Mouse (Mus musculus) spleen, adult 2 months (tissue): Measurements from ENCODE around the gene Ptprh. TPM values are rescaled to one million over a fixed set of nuclear protein-coding genes. Genes with fewer than 3 reads are reported as not detected.

ENCODE experiments used
- DNase-seq, 2 experiments: peaks; one replicate each; pipeline versions ENCODE4 v3.0.0 to v3.0.0-alpha.2; 2012 to 2021; ENCODE audit warnings: low spot score in 2 of 2, low read depth in 1 of 2
- H3K27ac ChIP-seq: fragments of 200-500 bp; 2 replicates; pipeline ENCODE4 v1.5.1; 2012; ENCODE audit warnings: low read length, inconsistent platforms; ENCODE audit not compliant: insufficient read depth
- H3K27me3 ChIP-seq: fragments of 200-500 bp; 2 replicates; pipeline ENCODE4 v1.6.1; 2012; ENCODE audit warnings: mild to moderate bottlenecking, moderate library complexity, low read length, inconsistent platforms; ENCODE audit not compliant: control insufficient read depth, insufficient read depth
- H3K36me3 ChIP-seq: fragments of 200-500 bp; 2 replicates; pipeline ENCODE4 v1.6.1; 2012; ENCODE audit warnings: mild to moderate bottlenecking, low read length, inconsistent platforms; ENCODE audit not compliant: control insufficient read depth, insufficient read depth
- H3K4me1 ChIP-seq: fragments of 200-500 bp; 2 replicates; pipeline ENCODE4 v1.6.1; 2011; ENCODE audit warnings: inconsistent platforms; ENCODE audit not compliant: control insufficient read depth, insufficient read depth, insufficient read length
- H3K4me3 ChIP-seq: fragments of 200-500 bp; 2 replicates; pipeline ENCODE4 v1.5.1; 2011; ENCODE audit warnings: mild to moderate bottlenecking, inconsistent platforms; ENCODE audit not compliant: insufficient read depth, insufficient read length; ENCODE audit errors: extremely low read depth
- CTCF ChIP-seq: fragments of 200-500 bp; IDR thresholded peaks from 2 replicates; pipeline ENCODE4 v1.5.1; 2011; ENCODE audit warnings: mild to moderate bottlenecking, inconsistent platforms; ENCODE audit not compliant: insufficient read depth, insufficient read length, insufficient replicate concordance; ENCODE audit errors: extremely low read depth
- POLR2A ChIP-seq: fragments of 200-500 bp; IDR thresholded peaks from 2 replicates; pipeline ENCODE4 v1.6.1; 2011; ENCODE audit warnings: low read depth, low read length, inconsistent platforms
- WGBS: fragments of 180-500 bp; shearing (Covaris S2); methylation state at CpG from one replicate; pipeline ENCODE4 v1.1.7; 2018; 5-methylcytosine and 5-hydroxymethylcytosine counted together
- polyA plus RNA-seq: library from polyadenylated mRNA; depleted of rRNA; stranded (reverse); fragments of >200 nt; gene quantifications from 2 replicates; pipeline ENCODE4 v1.2.3, GENCODE M21; 2012

Gene Ptprh
- polyA plus RNA-seq, 1 experiment = 0.11 TPM

DNA sequence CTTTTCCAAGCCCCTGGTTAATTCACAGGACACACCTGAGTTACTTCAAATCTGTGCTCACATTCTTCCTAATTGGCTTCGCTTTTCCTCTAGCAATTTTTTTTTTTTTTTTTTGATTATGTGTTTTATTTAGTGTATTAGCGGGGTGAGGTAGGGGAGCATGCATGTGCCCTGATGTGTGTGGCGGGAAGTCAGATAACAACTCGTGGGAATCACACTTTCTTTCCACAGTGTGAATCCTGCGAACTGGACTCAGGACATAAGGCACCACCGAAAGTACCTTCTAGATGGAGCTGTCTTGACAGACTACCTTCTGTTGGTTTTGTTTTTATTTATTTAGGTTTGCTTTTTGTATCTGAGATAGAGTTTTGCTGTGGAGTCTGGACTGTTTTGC lies 46.7 kb downstream of the Ptprh start:
- Histone ChIP-seq H3K27me3 (no peaks in the 10 kb centered on the region), H3K27ac (no peak overlapping the region), H3K4me1 (no peaks in the 10 kb centered on the region), H3K4me3 (no peak overlapping the region), H3K36me3 (no peaks in the 10 kb centered on the region)
- TF ChIP-seq POLR2A = no peak
- no peak for TF ChIP-seq CTCF
- DNase-seq = no peak
- 71% methylated on average over 6 of the region's 6 CpGs for WGBS

DNA sequence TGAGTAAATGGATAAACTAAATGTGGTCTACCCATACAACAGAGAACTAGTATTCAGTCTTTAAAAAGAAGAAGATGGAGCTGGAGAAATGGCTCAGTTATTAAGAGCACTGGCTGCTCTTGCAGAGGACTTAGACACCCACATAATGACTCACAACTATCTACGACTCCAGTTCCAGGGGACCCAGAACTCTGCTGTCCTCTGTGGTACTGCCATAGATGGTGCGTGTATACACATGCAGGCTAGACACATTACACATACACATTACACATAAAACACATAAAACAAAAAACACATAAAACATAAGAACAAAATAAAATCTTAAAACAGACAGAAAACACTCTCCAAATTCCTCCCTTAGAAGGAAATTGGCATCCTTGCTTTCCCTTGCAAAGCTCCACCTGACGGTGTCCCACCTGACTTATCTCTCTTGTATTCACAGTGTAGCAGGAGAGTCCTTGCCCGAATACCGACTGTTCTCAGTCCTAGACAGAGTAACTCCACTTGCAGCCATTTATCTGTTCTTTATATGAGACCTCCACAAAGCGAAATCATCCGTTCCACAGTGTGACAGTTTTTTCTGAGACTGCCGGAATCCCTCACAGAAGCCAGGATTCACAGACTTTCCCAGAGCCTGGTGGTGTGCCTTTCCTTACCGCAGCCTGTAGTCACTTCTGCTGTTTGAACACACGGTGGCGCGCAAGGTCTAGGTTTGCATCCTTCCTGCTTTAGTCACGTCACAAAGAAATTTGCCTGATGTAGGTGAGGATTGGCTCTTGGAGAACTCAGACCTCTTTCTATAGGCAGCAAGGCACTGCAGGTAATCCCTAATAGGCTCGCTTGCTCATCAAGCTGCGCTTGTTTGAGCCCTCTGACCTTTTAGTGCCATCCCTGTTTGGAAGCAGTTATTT lies 47.3 kb downstream of the Ptprh start:
- H3K27me3 ChIP-seq = no peaks in the 10 kb centered on the region
- TF ChIP-seq POLR2A = no peak
- peak; percentile 96; the same call in 1 of the 2 replicates for TF ChIP-seq CTCF
- no peaks in the 10 kb centered on the region for H3K4me1 ChIP-seq
- WGBS = 21% methylated on average over 15 of the region's 15 CpGs
- no peak overlapping the region for H3K27ac ChIP-seq
- no peaks in the 10 kb centered on the region for H3K36me3 ChIP-seq
- peak; percentile 65 to 72 for DNase-seq
- H3K4me3 ChIP-seq = no peak overlapping the region

DNA sequence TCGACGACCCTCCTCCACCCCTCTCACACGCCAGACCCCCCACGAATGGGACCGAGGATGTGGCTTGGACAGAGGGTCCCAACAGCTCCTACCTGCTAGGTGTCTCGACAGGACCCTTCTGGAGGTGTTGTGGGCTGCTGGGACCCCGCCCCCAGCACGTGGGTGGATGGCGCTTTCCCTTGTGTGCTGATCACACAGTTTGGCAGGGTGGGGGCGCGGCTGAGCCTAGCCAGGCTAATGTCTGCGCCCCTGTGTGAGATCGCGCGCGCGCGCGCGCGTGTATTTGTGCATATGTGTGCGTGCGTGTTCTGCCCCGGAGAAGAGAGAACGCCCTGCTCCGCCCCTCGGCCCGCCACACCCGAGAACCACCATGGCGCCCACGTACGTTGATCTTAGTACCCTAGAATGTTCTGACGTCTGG lies 56.6 kb downstream of the Ptprh start, which contains the start of gene Syt5:
Syt5 (minus strand) TSS at position 321 of the 421 bp plus-strand sequence.
- TF ChIP-seq POLR2A = no peak
- TF ChIP-seq CTCF = no peak
- DNase-seq = no peak
- H3K4me3 ChIP-seq = no peak within 1 kb of the TSS; the same call in 1 of the 2 replicates
- H3K4me1 ChIP-seq = no peaks in the 10 kb centered on the region; the same call in 1 of the 2 replicates
- no peak within 1 kb of the TSS for H3K27ac ChIP-seq
- 7% methylated on average over 33 of the region's 33 CpGs for WGBS
- H3K36me3 ChIP-seq = no peaks in the 10 kb centered on the region
- H3K27me3 ChIP-seq = no peaks in the 10 kb centered on the region

DNA sequence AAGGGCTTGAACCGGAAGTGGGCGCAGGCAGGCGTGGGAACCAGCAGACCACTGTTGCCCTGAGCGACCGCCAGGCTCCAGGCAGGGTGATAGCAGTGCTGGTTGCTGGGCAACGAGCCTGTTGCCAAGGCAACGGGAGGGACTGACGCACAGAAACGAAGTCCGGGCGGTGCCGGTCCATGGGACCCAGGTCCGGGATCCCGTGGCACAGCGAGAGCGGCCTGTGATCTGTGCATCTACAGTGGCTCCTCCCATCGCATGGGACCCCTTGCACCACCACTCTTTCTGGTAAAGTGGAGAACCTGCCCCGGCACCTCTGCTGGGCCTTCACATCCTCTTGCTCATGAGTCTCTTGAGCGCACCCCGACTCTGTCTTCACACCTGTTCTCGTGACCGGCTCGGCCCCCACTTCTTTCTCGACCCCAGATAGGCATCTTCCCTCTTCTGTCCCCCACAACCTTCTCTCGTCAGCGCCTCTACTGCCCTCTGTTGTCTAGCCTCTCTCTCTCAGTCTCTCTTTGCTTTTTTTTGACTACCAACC lies 57.2 kb downstream of the Ptprh start:
- DNase-seq = no peak

DNA sequence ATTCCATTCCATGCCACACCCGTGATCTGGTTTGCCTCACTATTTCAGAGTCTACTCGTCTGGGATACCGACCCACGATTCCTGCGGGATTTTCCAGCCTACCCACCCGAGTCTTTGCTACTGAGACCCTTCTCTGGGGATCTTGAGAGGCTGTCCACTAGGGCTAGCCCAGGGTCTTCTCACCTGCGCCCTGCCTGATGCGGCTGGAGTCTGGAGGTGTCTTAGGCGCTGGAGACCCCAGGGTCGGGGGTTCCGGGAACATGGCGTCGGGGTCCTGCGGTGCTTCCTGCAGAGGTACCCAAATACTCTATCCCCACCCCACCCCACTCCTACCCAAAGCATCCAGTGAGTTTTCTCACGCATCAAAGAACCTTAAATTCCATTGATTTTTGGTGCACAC lies 57.8 kb downstream of the Ptprh start:
- WGBS = 74% methylated on average over 15 of the region's 15 CpGs

More for the DNA sequence above, 57.2 kb downstream of the Ptprh start:
- Histone ChIP-seq H3K4me3 (no peak overlapping the region), H3K27me3 (no peaks in the 10 kb centered on the region), H3K36me3 (no peaks in the 10 kb centered on the region), H3K4me1 (no peaks in the 10 kb centered on the region; the same call in 1 of the 2 replicates), H3K27ac (no peak overlapping the region)
- no peak for TF ChIP-seq POLR2A
- 6% methylated on average over 26 of the region's 26 CpGs for WGBS

DNA sequence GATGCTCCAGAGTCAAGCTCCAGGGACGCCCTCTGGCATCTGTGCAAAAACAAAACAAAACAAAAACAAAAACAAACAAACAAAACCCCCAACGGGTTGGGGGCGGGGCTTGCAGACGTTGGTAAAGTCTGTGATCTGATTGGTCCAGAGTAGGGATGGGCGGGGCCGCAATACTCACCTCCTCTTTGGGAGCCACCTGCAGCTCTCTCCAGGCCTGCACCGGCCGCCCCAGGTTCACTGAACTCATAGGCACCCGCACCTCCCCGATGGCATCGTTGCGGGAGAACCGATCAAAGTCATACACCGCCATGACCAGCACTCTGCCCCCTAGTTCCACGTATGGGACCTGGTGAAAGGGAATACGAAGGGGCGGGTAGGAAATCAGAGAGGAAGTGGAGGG lies 61.8 kb downstream of the Ptprh start:
- Histone ChIP-seq H3K4me1 (no peaks in the 10 kb centered on the region), H3K27me3 (no peaks in the 10 kb centered on the region), H3K4me3 (no peak overlapping the region), H3K36me3 (no peaks in the 10 kb centered on the region), H3K27ac (no peak overlapping the region)
- TF ChIP-seq POLR2A (no peak), CTCF (no peak)
- DNase-seq = no peak
- 56% methylated on average over 17 of the region's 17 CpGs for WGBS

More for the DNA sequence above, 57.8 kb downstream of the Ptprh start:
- Histone ChIP-seq H3K27me3 (no peaks in the 10 kb centered on the region), H3K4me1 (no peaks in the 10 kb centered on the region; the same call in 1 of the 2 replicates), H3K4me3 (no peak overlapping the region), H3K27ac (no peak overlapping the region), H3K36me3 (no peaks in the 10 kb centered on the region)
- TF ChIP-seq CTCF (no peak), POLR2A (no peak)
- no peak for DNase-seq

DNA sequence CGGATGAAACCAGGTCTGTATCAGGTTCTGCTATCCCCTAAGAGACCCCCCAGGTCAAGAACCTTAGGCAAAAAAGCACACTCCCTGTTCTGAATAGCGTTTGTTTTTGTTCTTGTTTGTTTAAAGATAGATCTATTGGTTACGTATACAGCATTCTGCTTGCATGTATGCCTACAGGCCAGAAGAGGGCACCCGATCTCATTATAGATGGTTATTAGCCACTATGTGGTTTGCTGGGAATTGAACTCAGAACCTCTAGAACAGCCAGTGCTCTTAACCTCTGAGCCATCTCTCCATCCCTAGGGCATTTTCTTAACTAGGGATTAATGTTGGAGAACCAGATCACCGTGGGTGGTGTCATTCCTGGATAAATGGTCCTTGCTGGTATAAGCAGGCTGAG lies 62.5 kb downstream of the Ptprh start:
- H3K27ac ChIP-seq = no peak overlapping the region
- H3K4me3 ChIP-seq = no peak overlapping the region
- no peaks in the 10 kb centered on the region for H3K36me3 ChIP-seq
- no peaks in the 10 kb centered on the region for H3K27me3 ChIP-seq
- 68% methylated on average over 5 of the region's 5 CpGs for WGBS
- DNase-seq = no peak
- H3K4me1 ChIP-seq = no peaks in the 10 kb centered on the region
- TF ChIP-seq CTCF = no peak
